Mouse (Mus musculus) liver, embryonic 14.5 days (tissue): Measurements from ENCODE around the gene Dnajb6.

Experiments used
- CTCF ChIP-seq: IDR thresholded peaks from 2 replicates; pipeline ENCODE4 v1.5.1; 2016; ENCODE audit warnings: antibody characterized with exemption, low read depth, control low read depth
- EP300 ChIP-seq: IDR thresholded peaks from 2 replicates; pipeline ENCODE4 v1.6.1; 2016; ENCODE audit warnings: antibody characterized with exemption, low read depth

GRCm38 (mm10) chr5:29842444-29843166 is 107.1 kb downstream of the Dnajb6 start:
- TF ChIP-seq CTCF: no peak
- no peak for TF ChIP-seq EP300
